Mouse (Mus musculus): ENCODE results near the gene Coq2. TPM values are rescaled to one million over a fixed set of nuclear protein-coding genes. Genes with fewer than 3 reads are reported as not detected.
A peak's percentile ranks its signal among the peaks of the same experiment; 100 is the strongest.

The Coq2 gene
- total and polyA plus RNA-seq, 3 experiments, result 35.4 to 56.1 TPM; not detected in 1

DNA sequence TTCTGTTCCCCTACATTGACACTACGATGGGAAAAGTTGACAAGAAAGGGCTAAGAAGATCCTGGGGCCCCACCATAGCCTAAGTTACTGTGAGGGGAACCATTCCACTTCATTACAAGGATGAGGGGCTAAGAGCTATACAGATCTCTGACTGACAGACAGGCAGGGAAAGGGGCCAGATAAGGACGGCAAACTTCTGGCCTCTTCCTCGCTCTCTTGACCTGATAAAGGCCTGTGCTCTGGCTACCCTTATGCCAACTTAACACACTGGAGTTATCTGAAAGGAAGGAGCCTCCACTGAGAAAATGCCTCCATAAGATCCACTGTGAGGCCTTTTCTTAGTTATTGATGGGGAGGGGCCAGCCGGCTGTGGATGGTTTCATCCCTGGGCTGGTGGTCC, 39.0 kb downstream of the Coq2 start:
- no peaks in the 10 kb centered on the region for H3K27me3 ChIP-seq (ENCODE audit: control insufficient read depth in 1 of 2, insufficient read depth in 2 of 2, low read length in 2 of 2)
- peaks cover 10 to 42% of the 10 kb centered on the region in 2 experiments for H3K4me1 ChIP-seq (ENCODE audit: control insufficient read depth in 1 of 2, insufficient read depth in 2 of 2, low read length in 2 of 2)
- H3K9me3 ChIP-seq (replicated peaks; ENCODE audit: insufficient read depth, low read length), result no peaks in the 10 kb centered on the region
- no peaks in the 10 kb centered on the region for H3K79me2 ChIP-seq (ENCODE audit: control insufficient read depth, insufficient read depth, low read length, poor library complexity)
- H3K27ac ChIP-seq (ENCODE audit: control insufficient read depth, low read depth, low read length), result peak overlapping the region; percentile 15
- peak; percentile 12; the same call in 1 of the 2 replicates for TF ChIP-seq TCF12 (IDR thresholded peaks at IDR 0.05; ENCODE audit: low read depth, low read length)
- no peak for TF ChIP-seq E2F4 (IDR thresholded peaks at IDR 0.05; ENCODE audit: borderline replicate concordance, low read depth, low read length)
- no peak for TF ChIP-seq SIN3A (IDR thresholded peaks at IDR 0.05; ENCODE audit: low read length)
- 0 out of 4 replicates have a peak, but pooled peaks of 1 of the 2 experiments have one; percentile 2 for TF ChIP-seq EP300 (IDR thresholded peaks at IDR 0.05; ENCODE audit: low read depth in 1 of 2, low read length in 2 of 2)
- TF ChIP-seq GATA1 (IDR thresholded peaks at IDR 0.05; ENCODE audit: low read depth, low read length), result peak; percentile 34; the same call in 1 of the 2 replicates
- 0 out of 2 replicates have a peak, but pooled peaks have one; percentile 1 for TF ChIP-seq UBTF (IDR thresholded peaks at IDR 0.05; ENCODE audit: borderline replicate concordance, insufficient read depth, low read depth, low read length)
- no peak for TF ChIP-seq NELFE (IDR thresholded peaks at IDR 0.05; ENCODE audit: low read depth, low read length)
- peak; percentile 26 for TF ChIP-seq TAL1 (IDR thresholded peaks at IDR 0.05; ENCODE audit: low read length)
- peak; percentile 32 for DNase-seq (ENCODE audit: low read depth, low spot score)
- H3K4me3 ChIP-seq (ENCODE audit: control insufficient read depth in 1 of 2, insufficient read depth in 1 of 2, low read depth in 2 of 2, low read length in 2 of 2), result peak overlapping the region in 1 of 2 experiments; percentile 53; a peak in 1 of 4 replicates
- H3K36me3 ChIP-seq (ENCODE audit: control insufficient read depth in 1 of 2, insufficient read depth in 2 of 2, low read length in 2 of 2), result peaks cover 0 to 28% of the 10 kb centered on the region in 2 experiments; a peak in 2 of 4 replicates
- H3K9ac ChIP-seq (ENCODE audit: control insufficient read depth, low read depth, low read length, poor library complexity, severe bottlenecking), result peak overlapping the region; percentile 59

DNA sequence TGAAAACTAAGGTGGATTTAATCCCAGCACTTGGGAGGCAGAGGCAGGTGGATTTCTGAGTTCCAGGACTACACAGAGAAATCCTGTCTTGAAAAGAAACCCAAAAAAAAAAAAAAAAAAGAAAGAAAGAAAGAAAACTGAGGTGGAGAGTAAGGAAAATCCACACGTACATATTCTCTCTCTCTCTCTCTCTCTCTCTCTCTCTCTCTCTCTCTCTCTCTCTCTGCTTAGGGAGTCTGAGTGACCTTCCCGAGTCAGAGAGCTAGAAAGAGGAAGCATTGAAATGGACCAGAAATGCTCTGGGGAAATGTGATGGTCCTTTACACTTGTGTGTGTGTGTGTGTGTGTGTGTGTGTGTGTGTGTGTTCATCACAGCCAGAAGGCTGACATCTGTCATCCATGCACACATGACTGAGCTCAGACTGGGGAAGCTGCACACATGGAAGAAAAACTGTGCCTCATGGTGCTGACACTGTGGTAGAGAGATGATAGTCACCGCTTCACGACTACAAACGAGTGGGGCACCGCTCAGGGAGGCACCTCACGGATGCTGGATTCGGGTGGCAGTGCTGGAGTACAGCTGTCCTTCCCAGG, 40.0 kb downstream of the Coq2 start:
- H3K4me1 ChIP-seq (ENCODE audit: control insufficient read depth in 1 of 2, insufficient read depth in 2 of 2, low read length in 2 of 2), result peaks cover 10 to 42% of the 10 kb centered on the region in 2 experiments
- peak; percentile 50 for DNase-seq (ENCODE audit: low read depth, low spot score)
- H3K9ac ChIP-seq (ENCODE audit: control insufficient read depth, low read depth, low read length, poor library complexity, severe bottlenecking), result no peak overlapping the region
- no peak overlapping the region for H3K27ac ChIP-seq (ENCODE audit: control insufficient read depth, low read depth, low read length)
- H3K4me3 ChIP-seq (ENCODE audit: control insufficient read depth in 1 of 2, insufficient read depth in 1 of 2, low read depth in 2 of 2, low read length in 2 of 2), result no peak overlapping the region
- H3K27me3 ChIP-seq (ENCODE audit: control insufficient read depth in 1 of 2, insufficient read depth in 2 of 2, low read length in 2 of 2), result no peaks in the 10 kb centered on the region
- TF ChIP-seq GATA1 (IDR thresholded peaks at IDR 0.05; ENCODE audit: low read depth, low read length) (no peak), BHLHE40 (IDR thresholded peaks at IDR 0.05; ENCODE audit: borderline replicate concordance, low read depth, low read length) (no peak), MAX (IDR thresholded peaks at IDR 0.05; ENCODE audit: low read length) (0 out of 2 replicates have a peak, but pooled peaks have one; percentile 23), SMC3 (IDR thresholded peaks at IDR 0.05; ENCODE audit: low read depth, low read length) (no peak), E2F4 (IDR thresholded peaks at IDR 0.05; ENCODE audit: borderline replicate concordance, low read depth, low read length) (no peak), JUND (IDR thresholded peaks at IDR 0.05; ENCODE audit: low read depth, low read length) (peak; percentile 96), SIN3A (IDR thresholded peaks at IDR 0.05; ENCODE audit: low read length) (0 out of 2 replicates have a peak, but pooled peaks have one; percentile 16), CTCF (IDR thresholded peaks at IDR 0.05 in 2 of 3, conservative IDR thresholded peaks at IDR 0.05 in 1 of 3; ENCODE audit: control insufficient read depth in 1 of 3, insufficient read depth in 1 of 3, low read depth in 2 of 3, low read length in 3 of 3, poor library complexity in 1 of 3, severe bottlenecking in 1 of 3) (no peak), EP300 (IDR thresholded peaks at IDR 0.05; ENCODE audit: low read depth in 1 of 2, low read length in 2 of 2) (no peak), TBP (IDR thresholded peaks at IDR 0.05; ENCODE audit: low read depth, low read length) (no peak), GABPA (IDR thresholded peaks at IDR 0.05; ENCODE audit: low read depth, low read length) (no peak), POLR2AphosphoS5 (IDR thresholded peaks at IDR 0.05; ENCODE audit: borderline replicate concordance, low read depth, low read length) (no peak), ELF1 (IDR thresholded peaks at IDR 0.05; ENCODE audit: low read depth, low read length) (no peak), ZNF384 (IDR thresholded peaks at IDR 0.05; ENCODE audit: low read depth, low read length) (peak; percentile 44), MXI1 (IDR thresholded peaks at IDR 0.05; ENCODE audit: low read depth, low read length) (0 out of 2 replicates have a peak, but pooled peaks have one; percentile 51), ZMIZ1 (IDR thresholded peaks at IDR 0.05; ENCODE audit: low read depth, low read length) (no peak), HCFC1 (IDR thresholded peaks at IDR 0.05; ENCODE audit: low read depth, low read length) (no peak), MYB (IDR thresholded peaks at IDR 0.05; ENCODE audit: low read depth, low read length) (no peak), POLR2AphosphoS2 (IDR thresholded peaks at IDR 0.05; ENCODE audit: low read length) (no peak), TCF12 (IDR thresholded peaks at IDR 0.05; ENCODE audit: low read depth, low read length) (no peak), ETS1 (IDR thresholded peaks at IDR 0.05; ENCODE audit: low read depth, low read length) (no peak)
- peaks cover 0 to 28% of the 10 kb centered on the region in 2 experiments; a peak in 2 of 4 replicates for H3K36me3 ChIP-seq (ENCODE audit: control insufficient read depth in 1 of 2, insufficient read depth in 2 of 2, low read length in 2 of 2)
- no peaks in the 10 kb centered on the region for H3K9me3 ChIP-seq (replicated peaks; ENCODE audit: insufficient read depth, low read length)
- H3K79me2 ChIP-seq (ENCODE audit: control insufficient read depth, insufficient read depth, low read length, poor library complexity), result no peaks in the 10 kb centered on the region
